Mouse (Mus musculus) limb, embryonic 11.5 days (tissue): Measurements from ENCODE around the gene Abcb5. TPM values are rescaled to one million over a fixed set of nuclear protein-coding genes. Genes with fewer than 3 reads are reported as not detected.

Source experiments
- ATAC-seq: fragments of 200-750 bp; cut with Nextera tagmentation; 2 replicates; pipeline ENCODE4 v1.8.0; 2017; ENCODE audit warnings: low read depth; ENCODE audit not compliant: insufficient number of reproducible peaks, low FRiP score, low TSS enrichment
- DNase-seq: peaks from one replicate; pipeline ENCODE4 v3.0.0-alpha.2; 2015; ENCODE audit warnings: low spot score
- H3K27ac ChIP-seq: fragments of 300-500 bp; sonication (generic); replicated peaks from 2 replicates; pipeline ENCODE4 v1.5.1; 2014; ENCODE audit warnings: low read depth, mild to moderate bottlenecking, low read length
- H3K27me3 ChIP-seq: fragments of 300-500 bp; sonication (generic); 2 replicates; pipeline ENCODE4 v1.6.1; 2014; ENCODE audit warnings: mild to moderate bottlenecking, low read length, mixed read lengths; ENCODE audit not compliant: control insufficient read depth, insufficient read depth
- H3K36me3 ChIP-seq: fragments of 300-500 bp; sonication (generic); 2 replicates; pipeline ENCODE4 v1.6.1; 2014; ENCODE audit warnings: mild to moderate bottlenecking, low read length, moderate library complexity, mixed read lengths; ENCODE audit not compliant: control insufficient read depth, insufficient read depth
- H3K4me1 ChIP-seq: fragments of 300-500 bp; sonication (generic); 2 replicates; pipeline ENCODE4 v1.6.1; 2014; ENCODE audit warnings: low read length, mixed read lengths; ENCODE audit not compliant: control insufficient read depth, insufficient read depth
- H3K4me2 ChIP-seq: fragments of 300-500 bp; sonication (generic); 2 replicates; pipeline ENCODE4 v1.6.1; 2014; ENCODE audit warnings: low read depth, mild to moderate bottlenecking, moderate library complexity; ENCODE audit not compliant: severe bottlenecking
- H3K4me3 ChIP-seq: fragments of 300-500 bp; sonication (generic); 2 replicates; pipeline ENCODE4 v1.5.1; 2014; ENCODE audit warnings: low read depth, low read length
- H3K9ac ChIP-seq: fragments of 300-500 bp; sonication (generic); 2 replicates; pipeline ENCODE4 v1.6.1; 2014; ENCODE audit warnings: mild to moderate bottlenecking, low read length
- H3K9me3 ChIP-seq: fragments of 300-500 bp; sonication (generic); 2 replicates; pipeline ENCODE4 v1.6.1; 2016; ENCODE audit warnings: low read length; ENCODE audit not compliant: control insufficient read depth
- WGBS: fragments of 180-500 bp; shearing (Covaris S2); extraction: QIAGEN DNeasy Blood & Tissue Kit; methylation state at CpG from one replicate; pipeline ENCODE4 v1.1.7; 2014; 5-methylcytosine and 5-hydroxymethylcytosine counted together
- polyA plus RNA-seq: library from polyadenylated mRNA; unstranded; fragments of >200 nt; fragmentation: Nextera tagmentation; extraction: Ambion mirVana; gene quantifications from 2 replicates; pipeline ENCODE4 v1.2.1, GENCODE M21; 2014

The Abcb5 gene
- polyA plus RNA-seq, 1 experiment from 2014 or later, result not detected

DNA sequence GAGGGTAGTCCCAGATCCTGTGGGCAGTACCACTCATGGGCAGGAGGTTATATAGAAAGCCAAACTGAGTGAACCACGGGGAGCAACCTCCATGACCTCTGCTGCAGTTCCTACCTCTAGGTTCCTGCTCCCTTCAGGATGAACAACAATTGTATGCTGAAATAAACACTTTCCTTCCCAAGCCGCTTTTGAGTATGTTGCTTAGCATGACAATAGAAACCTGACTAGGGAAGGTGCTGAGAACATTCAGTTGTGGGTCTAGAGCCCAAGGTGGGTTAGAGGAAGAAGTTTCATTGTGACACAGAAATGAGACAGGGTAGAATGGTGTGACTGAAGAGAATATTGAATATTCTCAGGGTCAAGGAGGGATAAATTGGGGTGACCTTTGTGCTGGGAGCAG is 55.9 kb downstream of the Abcb5 start:
- no peak for DNase-seq
- H3K9ac ChIP-seq, result no peak overlapping the region
- no peak for ATAC-seq
- H3K4me3 ChIP-seq, result no peak overlapping the region
- no peaks in the 10 kb centered on the region for H3K4me1 ChIP-seq
- no peaks in the 10 kb centered on the region for H3K9me3 ChIP-seq
- no peak overlapping the region for H3K27ac ChIP-seq
- WGBS, result 75% methylated on average over 2 of the region's 2 CpGs
- H3K27me3 ChIP-seq, result no peaks in the 10 kb centered on the region
- H3K4me2 ChIP-seq, result no peak overlapping the region
- no peaks in the 10 kb centered on the region for H3K36me3 ChIP-seq

DNA sequence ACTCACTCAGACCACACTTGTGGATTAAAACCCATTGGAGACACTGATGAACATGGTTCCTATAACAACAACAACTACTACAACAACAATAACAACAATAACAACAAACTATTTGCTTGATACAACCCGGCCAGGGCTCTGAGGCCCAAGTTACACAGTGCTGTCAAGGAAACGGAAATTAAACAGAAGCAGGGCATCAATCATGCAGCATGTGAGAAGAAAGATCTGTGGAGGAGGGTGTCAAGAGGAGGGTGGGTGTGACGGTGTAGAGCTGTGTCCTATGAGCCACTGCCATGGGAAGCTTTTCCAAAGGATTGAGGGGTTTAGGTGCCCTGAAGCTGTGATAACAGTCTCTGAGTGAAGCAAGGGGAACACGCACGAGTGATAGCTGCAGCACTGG is 64.0 kb downstream of the Abcb5 start:
- no peak overlapping the region for H3K4me3 ChIP-seq
- WGBS, result 33% methylated on average over 5 of the region's 5 CpGs
- H3K36me3 ChIP-seq, result no peaks in the 10 kb centered on the region
- ATAC-seq (no peak), DNase-seq (no peak)
- H3K4me1 ChIP-seq, result no peaks in the 10 kb centered on the region
- no peak overlapping the region for H3K27ac ChIP-seq
- no peaks in the 10 kb centered on the region for H3K27me3 ChIP-seq
- H3K9ac ChIP-seq, result no peak overlapping the region
- no peaks in the 10 kb centered on the region for H3K9me3 ChIP-seq
- no peak overlapping the region for H3K4me2 ChIP-seq

DNA sequence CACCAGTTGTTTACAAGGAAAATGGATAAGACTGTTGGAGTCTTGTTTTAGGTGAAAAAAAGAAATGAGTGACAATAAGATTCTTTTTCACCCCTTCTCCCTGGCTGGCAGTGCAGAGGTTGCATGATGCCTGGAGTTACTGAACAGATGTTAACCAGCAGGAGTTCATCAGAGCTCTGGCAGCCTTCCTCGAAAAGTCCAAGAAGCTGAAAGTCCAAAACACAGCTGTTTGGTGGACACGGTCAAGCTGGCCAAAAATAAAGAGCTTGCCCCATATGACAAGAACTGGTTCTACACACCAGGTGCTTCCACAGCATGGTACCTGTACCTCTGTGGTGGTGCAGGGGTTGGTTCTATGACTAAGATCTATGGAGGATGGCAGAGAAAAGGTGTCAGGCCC is 78.3 kb downstream of the Abcb5 start:
- H3K27me3 ChIP-seq, result no peaks in the 10 kb centered on the region
- no peak overlapping the region for H3K4me3 ChIP-seq
- H3K9ac ChIP-seq, result no peak overlapping the region
- 77% methylated on average over 2 of the region's 2 CpGs for WGBS
- H3K36me3 ChIP-seq, result no peaks in the 10 kb centered on the region
- no peaks in the 10 kb centered on the region for H3K9me3 ChIP-seq
- H3K4me2 ChIP-seq, result no peak overlapping the region
- no peaks in the 10 kb centered on the region for H3K4me1 ChIP-seq
- DNase-seq, result no peak
- no peak for ATAC-seq
- H3K27ac ChIP-seq, result no peak overlapping the region

DNA sequence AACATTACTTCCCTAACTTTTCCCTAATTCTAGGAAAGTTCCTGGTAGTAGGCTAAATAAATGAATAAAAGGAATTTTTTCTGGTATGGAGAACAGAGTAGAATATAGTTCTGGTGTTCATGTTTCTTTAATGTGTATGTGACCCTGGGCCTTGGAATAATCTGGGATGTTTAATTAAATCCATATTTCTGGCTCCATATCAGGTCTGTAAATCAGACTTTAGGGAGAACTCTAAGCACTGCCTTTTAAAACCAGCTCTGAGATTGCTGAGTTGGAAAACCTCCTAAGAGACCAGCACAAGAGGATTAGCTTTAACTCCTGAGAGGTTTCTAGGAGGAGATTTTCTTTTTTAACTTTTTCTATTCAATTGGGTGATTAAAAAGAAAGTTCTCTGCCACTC is 83.4 kb downstream of the Abcb5 start:
- no peak for ATAC-seq
- Histone ChIP-seq H3K9ac (no peak overlapping the region), H3K9me3 (no peaks in the 10 kb centered on the region), H3K36me3 (no peaks in the 10 kb centered on the region), H3K4me2 (no peak overlapping the region), H3K27ac (no peak overlapping the region), H3K4me3 (no peak overlapping the region), H3K4me1 (no peaks in the 10 kb centered on the region), H3K27me3 (no peaks in the 10 kb centered on the region)
- no peak for DNase-seq

DNA sequence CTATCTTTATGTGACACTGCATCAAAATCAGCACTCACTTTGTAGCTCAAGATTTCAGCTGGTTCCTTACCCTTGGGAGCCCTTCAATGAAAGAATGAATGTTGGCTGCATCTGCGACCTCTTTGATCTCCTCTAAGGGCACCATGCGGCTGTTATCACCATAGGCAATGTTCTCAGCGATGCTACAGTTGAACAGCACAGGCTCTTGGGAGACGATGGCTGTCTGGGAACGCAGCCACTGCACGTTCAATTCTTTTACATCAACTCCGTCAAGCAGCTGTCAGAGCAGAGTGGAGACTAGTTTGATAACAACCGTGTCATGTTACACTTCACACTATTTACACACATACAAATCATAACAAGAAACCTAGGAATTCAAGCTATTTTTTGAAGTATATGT is 93.5 kb downstream of the Abcb5 start:
- Histone ChIP-seq H3K9ac (no peak overlapping the region), H3K4me1 (no peaks in the 10 kb centered on the region), H3K36me3 (no peaks in the 10 kb centered on the region), H3K4me2 (no peak overlapping the region), H3K27me3 (no peaks in the 10 kb centered on the region), H3K27ac (no peak overlapping the region), H3K9me3 (no peaks in the 10 kb centered on the region), H3K4me3 (no peak overlapping the region)
- WGBS, result 79% methylated on average over 8 of the region's 8 CpGs
- no peak for ATAC-seq
- no peak for DNase-seq

DNA sequence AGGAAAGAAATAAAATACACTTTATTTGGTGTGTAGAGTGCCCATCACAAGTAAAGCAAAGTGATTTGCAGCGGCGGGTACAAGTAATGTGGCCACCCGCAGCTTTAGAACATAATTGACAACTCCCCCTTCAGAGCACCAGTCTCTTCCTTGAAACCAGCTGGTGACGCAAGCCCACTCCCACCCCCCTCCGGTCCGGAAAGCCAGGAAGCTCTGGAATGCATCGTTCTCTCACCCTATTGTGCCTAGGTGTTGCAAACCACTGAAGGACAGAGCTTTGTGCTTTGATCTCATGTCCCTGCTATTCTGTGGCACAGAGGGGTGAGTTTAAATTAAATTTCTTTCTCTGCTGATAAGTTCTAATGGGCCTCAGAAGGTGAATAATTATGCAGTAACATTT is 110.1 kb downstream of the Abcb5 start:
- under 1% methylated on average over 7 of the region's 7 CpGs for WGBS
- ATAC-seq, result no peak
- no peaks in the 10 kb centered on the region for H3K9me3 ChIP-seq
- H3K4me3 ChIP-seq, result no peak overlapping the region
- no peak overlapping the region for H3K27ac ChIP-seq
- H3K9ac ChIP-seq, result no peak overlapping the region
- no peak overlapping the region for H3K4me2 ChIP-seq
- no peaks in the 10 kb centered on the region for H3K36me3 ChIP-seq
- no peak for DNase-seq
- H3K27me3 ChIP-seq, result peaks cover 14% of the 10 kb centered on the region
- 0 out of 2 replicates have a peak, but pooled peaks cover 3% of the 10 kb centered on the region for H3K4me1 ChIP-seq

DNA sequence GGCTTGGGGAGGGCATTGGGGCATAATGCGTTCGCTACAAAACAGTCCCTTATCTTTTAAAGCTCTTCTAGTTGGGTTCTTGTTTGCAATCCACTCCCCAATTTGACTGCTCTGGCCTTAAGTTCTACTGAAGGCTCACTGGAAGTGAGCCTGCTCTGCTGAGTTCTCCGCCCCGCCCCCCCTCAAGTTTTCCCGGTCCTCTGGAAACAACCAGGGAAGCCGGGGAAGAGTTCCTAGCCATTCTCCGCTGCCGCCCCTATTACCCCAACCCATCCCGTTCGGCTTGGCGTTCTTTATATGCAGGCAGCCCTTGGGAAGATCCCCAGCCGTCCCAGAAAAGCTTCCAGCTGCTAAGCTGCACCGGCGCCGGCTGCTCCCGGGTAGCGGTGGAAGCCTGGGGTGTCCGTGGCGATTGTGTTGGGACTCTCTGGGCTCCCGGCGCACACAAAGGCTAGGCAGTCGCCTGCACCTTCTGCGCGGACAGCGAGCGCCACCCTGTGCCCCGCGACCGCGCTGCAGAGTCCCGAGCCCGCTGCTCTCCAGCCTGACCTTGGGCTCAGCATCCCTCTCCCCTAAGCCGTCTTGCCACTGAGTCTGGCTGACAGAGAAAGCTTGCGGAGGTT is 111.3 kb downstream of the Abcb5 start:
- Histone ChIP-seq H3K9ac (peak overlapping the region; percentile 72), H3K27me3 (peaks cover 18% of the 10 kb centered on the region), H3K27ac (no peak overlapping the region), H3K4me1 (0 out of 2 replicates have a peak, but pooled peaks cover 3% of the 10 kb centered on the region), H3K4me2 (peak overlapping the region; percentile 60), H3K4me3 (peak overlapping the region; percentile 41), H3K36me3 (no peaks in the 10 kb centered on the region), H3K9me3 (no peaks in the 10 kb centered on the region)
- WGBS, result 0% methylated on average over 34 of the region's 34 CpGs
- ATAC-seq, result peak; percentile 92
- peak; percentile 91 for DNase-seq

DNA sequence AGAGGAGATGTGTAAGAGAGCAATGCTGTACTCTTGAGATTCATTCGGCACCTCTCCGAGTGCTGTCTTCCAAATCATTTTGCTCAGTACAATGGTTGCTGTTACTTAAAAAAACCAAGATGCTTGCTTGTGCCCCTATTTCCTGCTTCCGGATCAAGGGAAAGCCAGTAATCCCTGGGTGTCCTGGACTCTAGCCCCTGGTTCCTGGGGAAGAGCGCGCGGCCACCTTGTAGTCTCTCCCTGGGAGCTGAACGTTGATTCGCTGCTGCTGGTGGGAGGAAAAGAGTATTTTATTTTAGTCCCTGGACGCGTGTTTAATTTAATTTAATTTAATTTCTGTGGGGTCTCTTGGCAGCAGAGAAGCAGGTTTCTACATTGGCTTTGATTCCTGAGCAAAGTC is 111.8 kb downstream of the Abcb5 start:
- WGBS, result 4% methylated on average over 10 of the region's 10 CpGs
- Histone ChIP-seq H3K36me3 (no peaks in the 10 kb centered on the region), H3K9ac (peak overlapping the region; percentile 72; the same call in 1 of the 2 replicates), H3K27ac (no peak overlapping the region), H3K27me3 (peaks cover 22% of the 10 kb centered on the region), H3K9me3 (no peaks in the 10 kb centered on the region), H3K4me2 (peak overlapping the region; percentile 60), H3K4me1 (0 out of 2 replicates have a peak, but pooled peaks cover 3% of the 10 kb centered on the region), H3K4me3 (peak overlapping the region; percentile 41)
- ATAC-seq, result no peak
- DNase-seq, result no peak

DNA sequence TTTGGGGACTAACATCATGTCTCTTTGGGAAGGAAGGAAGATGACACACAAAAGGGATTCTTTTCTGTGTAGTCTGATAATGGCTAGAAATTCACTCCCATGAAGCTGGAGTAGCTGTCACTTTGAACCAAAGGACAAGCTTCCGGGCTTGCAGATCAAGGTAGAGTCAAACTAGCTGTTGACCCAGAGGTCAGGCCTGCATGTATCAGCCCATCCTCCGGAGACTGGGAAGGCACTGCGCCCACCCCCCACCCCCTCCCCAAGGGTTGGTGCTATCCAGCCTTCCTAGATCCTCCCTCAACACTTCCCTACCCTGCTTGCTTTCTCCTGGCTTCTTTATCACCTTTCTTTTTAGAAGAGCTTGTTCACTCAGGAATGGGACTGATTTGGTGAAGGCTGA is 112.9 kb downstream of the Abcb5 start:
- Histone ChIP-seq H3K27ac (no peak overlapping the region), H3K4me1 (0 out of 2 replicates have a peak, but pooled peaks cover 3% of the 10 kb centered on the region), H3K36me3 (no peaks in the 10 kb centered on the region), H3K27me3 (peaks cover 33% of the 10 kb centered on the region), H3K4me3 (no peak overlapping the region), H3K9me3 (no peaks in the 10 kb centered on the region), H3K4me2 (no peak overlapping the region), H3K9ac (no peak overlapping the region)
- no peak for DNase-seq
- no peak for ATAC-seq
- 0% methylated on average over 3 of the region's 3 CpGs for WGBS
